Mouse (Mus musculus) megakaryocyte, embryonic 14.5 days (primary cell): ENCODE measurements around the gene Bloc1s5.

ENCODE experiments used
- FLI1 ChIP-seq: IDR thresholded peaks from 2 replicates; pipeline ENCODE4 v1.6.1; 2012; ENCODE audit warnings: low read length, inconsistent platforms, mixed read lengths
- GATA1 ChIP-seq: IDR thresholded peaks from 3 replicates; pipeline ENCODE4 v1.6.1; 2012; ENCODE audit warnings: mixed read lengths, low read length, inconsistent platforms, borderline replicate concordance

DNA sequence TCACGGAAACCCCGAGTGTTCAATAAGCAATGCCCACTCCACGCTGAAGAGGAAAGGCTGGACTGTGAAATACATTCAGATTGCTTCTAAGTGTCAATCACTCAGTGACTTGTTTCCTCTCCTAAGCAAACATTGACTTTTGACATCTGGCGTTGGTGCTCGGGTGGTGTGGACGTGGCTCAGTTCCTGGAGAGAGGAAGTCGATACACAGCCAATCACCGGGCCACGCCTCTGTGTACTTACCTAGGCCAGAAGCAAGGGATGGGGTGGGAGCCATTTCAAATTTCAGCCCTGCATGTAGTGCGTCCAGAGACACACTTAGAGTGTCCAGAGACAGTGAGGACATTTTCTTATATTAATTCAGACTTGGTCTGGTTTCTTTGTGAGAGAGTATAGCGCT, 80.3 kb downstream of the Bloc1s5 start:
- TF ChIP-seq GATA1 (no peak), FLI1 (no peak)
